Mouse (Mus musculus): Measurements from ENCODE around the gene Helz. TPM values are rescaled to one million over a fixed set of nuclear protein-coding genes. Genes with fewer than 3 reads are reported as not detected.
"Not testable (repeated sequence)": the region's sequence is repeated elsewhere in the genome, so short reads cannot be mapped to it uniquely, and the experiment has no call there.

Helz gene
- total RNA-seq, 2 experiments from 2014 or later, result 34.1 to 37.9 TPM

DNA sequence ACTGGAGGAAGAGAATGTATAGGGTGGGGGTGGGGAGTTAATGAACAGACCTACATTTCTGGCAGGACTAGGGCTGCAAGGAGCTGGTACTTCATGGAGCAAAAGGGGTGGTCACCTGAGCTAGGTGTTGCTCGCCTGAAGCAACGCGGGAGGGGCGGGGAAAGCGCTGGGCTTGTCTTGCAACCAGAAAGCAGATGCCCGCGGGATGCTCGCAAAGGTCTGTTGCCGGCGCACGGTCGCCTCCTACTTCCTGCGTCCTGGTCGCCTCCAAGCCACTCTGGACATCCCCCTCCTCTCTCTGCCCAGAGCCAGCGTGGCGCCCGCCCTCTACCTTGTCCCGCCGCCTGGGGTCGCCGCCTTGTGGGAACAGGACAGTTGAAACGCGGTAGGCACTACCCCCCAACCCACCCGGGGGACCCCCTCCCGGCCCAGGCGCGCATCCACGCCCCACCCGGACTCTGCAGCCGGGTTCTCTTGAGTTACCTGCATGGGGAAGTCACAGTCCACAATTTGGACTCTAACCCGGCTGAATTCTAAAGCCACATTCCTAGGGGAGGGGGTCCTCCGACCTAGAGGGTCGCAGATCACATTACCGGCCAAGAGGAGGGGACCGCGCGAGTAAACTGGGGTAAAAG lies 946 bp upstream of the Helz start:
- peak; percentile 32 to 43 for DNase-seq (ENCODE audit: low spot score in 2 of 2)

DNA sequence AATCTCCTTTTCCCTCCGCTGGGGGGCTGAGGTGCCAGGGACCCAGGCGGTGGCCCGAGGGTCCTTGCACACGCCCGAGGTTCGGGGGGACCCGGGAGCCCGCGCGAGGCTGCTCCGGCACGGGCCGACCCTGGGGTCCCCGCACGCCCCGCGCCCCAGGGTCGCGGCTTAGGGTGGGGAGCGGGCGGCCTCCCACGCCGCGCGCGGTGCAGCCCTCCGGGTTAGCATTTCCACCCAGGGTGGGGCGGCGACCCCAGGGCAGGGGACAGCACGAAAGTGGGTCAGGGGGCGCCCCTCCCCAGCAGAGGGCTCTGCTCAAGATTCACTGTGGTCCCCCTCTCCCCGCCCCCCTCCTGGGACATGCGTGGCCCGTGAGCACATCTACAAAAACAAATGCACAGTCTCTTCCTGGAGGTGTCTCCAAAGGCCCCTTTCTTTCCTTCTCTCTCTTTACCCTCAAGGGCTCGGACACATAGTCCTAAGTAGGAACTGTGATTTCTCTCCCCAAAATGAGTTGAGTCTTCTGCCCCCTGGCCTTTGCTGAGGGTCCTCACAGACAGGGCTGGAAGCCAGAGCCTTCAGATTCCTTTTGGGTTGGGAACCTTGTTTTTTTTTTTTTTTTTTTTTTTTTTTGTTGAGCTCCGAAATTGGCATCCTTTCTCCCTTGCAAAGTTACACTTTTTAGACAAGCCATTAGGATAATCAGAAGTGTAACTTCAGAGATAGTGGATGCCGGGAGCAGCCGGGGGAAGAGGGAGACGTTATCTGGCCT lies 660 bp downstream of the Helz start:
- peak in 1 of 2 experiments; percentile 31 for DNase-seq (ENCODE audit: low spot score in 2 of 2)

- no peak for DNase-seq (ENCODE audit: low spot score in 2 of 2)
Measured at GRCm38 (mm10) chr11:107559874-107560273, 12.1 kb downstream of the Helz start.

DNA sequence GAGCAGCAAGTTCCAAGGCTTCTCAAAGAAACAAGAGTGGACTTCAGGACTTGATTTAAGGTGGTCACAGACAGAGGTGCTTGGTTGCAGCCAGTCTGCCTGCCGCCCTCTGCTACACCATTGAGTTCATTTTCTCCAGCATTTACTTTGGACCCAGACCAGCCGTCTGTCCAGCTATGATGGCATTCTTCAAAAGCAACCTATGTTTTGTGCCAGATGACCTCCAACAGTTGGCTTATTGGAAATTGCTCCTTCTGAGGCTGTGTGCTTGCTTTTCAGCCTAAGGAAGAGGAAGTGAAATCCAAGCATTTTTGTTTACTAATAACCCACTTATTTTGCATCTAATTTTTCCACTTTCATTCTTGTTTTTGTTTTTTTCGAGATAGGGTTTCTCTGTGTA lies 19.7 kb downstream of the Helz start:
- no peak for DNase-seq (ENCODE audit: low spot score in 2 of 2)

DNA sequence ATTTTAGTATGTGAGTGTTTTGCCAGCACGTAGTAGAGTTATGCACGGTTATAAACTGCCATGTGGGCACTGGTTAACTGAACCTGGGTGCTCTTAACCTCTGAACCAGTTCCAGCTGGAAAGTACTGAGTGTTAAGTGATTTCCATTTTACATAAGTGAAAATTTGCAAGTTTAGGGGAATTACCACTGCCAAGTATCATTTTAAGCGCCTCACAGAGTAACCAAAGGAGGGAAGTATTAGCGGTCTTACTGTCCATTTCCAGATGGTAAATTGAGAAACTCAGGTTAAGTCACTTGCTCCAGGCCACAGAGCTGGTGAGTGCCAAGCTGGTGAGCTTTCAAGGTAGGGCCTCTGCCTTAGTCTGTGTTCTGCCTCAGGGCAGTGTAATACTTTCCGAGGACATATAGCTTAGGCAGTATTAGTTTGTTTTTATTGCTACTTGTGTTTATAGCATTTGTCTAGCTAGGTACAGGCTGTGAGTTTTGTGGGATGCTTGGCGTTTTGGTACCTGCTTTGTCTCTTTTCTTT lies 20.8 kb downstream of the Helz start:
- DNase-seq (ENCODE audit: low spot score in 2 of 2), result no peak

DNA sequence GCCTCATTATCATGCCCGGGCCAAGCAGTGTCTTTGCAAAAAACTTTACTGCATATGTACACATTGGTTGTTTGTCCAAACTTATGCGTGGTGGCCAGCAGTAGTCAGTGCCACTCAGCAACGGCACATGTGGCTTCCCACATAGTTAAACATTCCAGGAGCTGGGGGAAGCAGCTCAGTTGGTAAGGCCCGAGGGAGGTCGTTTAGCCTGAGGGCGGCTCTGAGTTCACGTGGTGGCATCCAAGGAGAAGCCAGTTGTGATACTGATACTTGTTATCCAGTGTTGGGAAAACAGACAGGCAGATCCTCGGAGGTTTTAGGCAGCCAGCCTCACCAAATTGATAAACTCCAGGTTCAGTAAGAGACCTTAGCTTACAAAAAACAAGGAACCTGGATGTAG lies 23.2 kb downstream of the Helz start:
- not testable (repeated sequence) for DNase-seq (ENCODE audit: low spot score in 2 of 2)

GRCm38 (mm10) chr11:107571318-107571717 lies 23.6 kb downstream of the Helz start:
- no peak for DNase-seq (ENCODE audit: low spot score in 2 of 2)

GRCm38 (mm10) chr11:107572551-107572950 lies 24.8 kb downstream of the Helz start:
- no peak for DNase-seq (ENCODE audit: low spot score in 2 of 2)

DNA sequence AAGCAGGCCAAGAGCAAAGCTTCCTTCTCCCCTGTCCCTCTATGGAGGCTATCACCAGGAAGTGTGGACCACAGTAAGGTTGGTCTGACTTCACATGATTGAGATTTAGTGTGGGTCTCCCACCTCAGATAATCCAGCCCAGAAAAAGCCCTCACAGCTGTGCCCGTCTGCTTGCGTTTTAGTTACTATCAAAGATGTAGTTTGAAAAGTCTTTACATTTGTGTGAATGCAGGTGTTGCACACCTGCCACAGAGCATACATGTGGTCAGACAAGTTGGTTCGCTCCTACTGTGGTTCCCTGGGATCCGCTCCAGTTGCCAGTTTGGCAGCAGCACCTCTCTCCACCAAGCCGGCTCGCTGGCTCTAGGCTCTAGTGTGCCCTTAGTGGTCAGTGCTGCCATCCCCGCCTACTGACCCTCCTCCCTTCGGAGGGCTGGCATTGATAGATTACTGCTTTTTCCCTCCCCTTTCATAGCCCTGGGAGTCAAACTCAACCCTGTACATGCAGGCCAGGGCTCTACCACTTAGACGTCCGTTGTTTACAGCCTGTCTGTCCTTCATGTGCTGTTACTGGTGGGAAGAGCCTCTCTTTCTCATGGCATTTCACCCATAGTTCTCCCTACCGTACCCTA lies 25.4 kb downstream of the Helz start:
- peak in 1 of 2 experiments; percentile 19 for DNase-seq (ENCODE audit: low spot score in 2 of 2)

DNA sequence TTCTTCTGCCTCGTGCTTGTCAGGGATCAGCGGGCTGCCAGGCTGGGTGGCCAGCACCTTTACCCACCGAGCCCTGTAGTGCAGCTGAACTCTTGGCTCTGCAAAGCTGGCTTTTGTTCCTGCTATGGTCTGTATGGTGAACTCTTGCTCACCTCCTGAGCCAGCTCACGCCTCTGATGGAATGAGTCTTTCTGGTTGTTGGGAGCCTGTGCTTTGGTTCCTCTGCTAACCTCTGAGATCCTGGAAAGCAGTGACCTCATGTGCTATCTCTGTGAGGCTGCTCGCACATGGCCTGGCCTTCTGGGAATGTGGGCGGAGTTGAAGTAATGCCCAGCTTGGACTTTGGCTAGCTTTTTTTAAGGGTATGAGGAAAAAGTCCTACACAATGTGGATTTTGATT lies 26.1 kb downstream of the Helz start:
- DNase-seq (ENCODE audit: low spot score in 2 of 2), result no peak

GRCm38 (mm10) chr11:107574811-107575705 lies 27.3 kb downstream of the Helz start:
- no peak for DNase-seq (ENCODE audit: low spot score in 2 of 2)

DNA sequence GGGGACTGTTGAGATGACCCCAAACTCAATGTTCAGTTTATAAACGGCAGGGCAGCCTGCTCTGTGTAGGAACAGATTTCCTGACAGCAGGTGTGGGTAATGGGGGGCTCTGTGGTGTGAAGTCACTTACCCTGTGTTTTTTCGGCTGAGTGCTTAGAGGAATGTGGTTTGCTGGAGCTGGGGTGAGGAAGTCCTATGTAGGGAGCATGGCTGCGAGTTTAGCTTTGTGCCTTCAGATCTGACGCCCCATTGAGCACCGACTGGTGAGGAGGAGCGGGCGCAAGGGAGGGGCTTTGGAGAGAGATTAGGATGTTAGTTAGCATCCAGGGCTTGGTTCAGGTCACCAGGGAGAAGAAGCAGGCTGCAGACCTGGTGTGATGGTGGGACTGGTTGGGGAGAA lies 28.5 kb downstream of the Helz start:
- DNase-seq (ENCODE audit: low spot score in 2 of 2), result no peak

DNA sequence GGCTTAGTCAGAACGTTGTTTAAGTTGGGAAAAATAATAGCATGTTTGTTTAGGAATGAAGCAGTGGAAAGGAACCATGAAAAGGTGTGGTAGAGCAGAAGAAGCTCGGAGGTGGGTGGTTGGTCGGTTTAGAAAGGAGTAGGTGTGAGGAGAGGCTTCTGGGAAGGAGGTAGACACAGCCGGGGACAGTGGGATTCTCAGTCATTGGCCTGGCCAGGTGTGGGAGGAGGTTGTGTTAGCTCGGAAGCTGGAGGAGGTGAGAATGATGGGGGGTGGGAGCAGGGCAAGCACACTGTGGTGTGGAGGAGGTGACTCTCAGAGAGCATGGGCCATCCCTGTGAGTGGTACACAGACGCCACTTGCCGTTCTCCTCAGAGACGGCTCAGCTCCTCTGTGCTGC lies 29.7 kb downstream of the Helz start:
- DNase-seq (ENCODE audit: low spot score in 2 of 2), result no peak

DNA sequence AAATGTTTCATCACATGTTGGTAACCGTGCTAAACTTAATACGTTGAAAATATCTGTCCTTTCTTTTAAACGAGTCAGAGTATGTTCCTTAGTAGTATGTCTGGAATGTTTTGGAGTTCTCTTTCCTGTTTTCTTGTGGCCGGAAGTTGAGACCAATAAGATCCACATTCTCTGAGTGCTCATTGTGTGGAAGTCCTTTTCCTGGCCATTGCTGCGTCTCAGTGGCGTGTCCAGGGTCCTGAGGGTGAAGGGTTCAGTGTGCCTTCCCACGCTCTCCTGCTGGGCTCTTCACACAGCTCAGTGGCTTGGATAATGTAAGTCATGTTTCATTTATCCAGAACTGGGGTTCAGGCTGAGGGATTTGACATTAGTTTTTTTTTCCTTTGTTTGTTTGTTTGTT lies 30.5 kb downstream of the Helz start:
- no peak for DNase-seq (ENCODE audit: low spot score in 2 of 2)

GRCm38 (mm10) chr11:107580786-107581185 lies 33.1 kb downstream of the Helz start:
- DNase-seq (ENCODE audit: low spot score in 2 of 2), result no peak

DNA sequence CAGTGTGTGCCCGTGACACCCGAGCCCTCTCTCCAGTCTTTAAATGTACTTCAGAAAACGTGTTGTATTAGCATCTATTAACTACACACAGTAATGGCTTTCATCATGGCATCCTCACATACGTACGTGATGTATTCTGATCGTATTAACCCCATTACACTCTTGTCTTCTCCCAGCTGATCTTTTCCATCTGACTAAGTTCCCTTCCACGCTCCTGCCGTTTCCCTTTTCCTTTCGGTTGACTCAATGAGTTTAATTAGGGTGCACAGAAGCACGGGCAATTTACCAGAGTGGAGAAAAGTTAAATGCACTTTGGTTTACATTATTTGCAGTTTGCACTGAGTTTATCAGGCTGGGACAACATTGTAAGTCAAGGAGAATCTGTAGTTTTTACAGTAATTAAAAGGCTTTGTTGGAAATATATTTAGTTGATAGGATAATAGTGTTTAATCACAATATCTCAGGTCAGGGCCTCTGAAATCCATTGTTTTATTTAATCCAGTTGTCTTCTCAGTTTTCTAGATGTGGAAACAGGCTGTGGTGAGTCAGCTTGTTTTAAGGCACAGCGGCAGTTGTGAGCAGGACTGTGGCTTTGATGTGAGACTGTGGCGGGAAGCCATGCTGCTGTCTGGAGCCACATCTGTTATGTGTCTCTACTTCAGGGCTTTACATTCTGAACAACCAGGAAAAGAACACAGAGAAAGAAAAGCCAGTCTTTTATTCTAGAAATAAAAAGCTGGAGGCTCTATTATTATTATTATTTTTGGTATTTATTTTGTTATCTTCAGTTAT lies 37.1 kb downstream of the Helz start:
- DNase-seq (ENCODE audit: low spot score in 2 of 2), result no peak

DNA sequence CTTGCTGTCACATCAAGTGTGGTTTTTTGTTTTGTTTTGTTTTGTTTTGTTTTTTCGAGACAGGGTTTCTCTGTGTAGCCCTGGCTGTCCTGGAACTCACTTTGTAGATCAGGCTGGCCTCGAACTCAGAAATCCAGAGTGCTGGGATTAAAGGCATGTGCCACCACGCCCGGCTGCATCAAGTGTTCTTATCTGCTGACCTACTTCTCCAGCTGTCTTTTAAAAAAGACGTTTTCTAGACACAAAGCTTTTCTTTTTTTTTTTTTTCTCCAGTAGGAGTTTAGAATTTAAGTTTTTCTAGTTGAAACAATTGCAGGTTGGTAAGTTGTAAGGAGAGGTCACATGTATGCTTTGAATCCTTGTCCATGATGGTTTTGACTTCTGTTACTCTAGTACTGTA lies 38.4 kb downstream of the Helz start:
- DNase-seq (ENCODE audit: low spot score in 2 of 2), result not testable (repeated sequence)

DNA sequence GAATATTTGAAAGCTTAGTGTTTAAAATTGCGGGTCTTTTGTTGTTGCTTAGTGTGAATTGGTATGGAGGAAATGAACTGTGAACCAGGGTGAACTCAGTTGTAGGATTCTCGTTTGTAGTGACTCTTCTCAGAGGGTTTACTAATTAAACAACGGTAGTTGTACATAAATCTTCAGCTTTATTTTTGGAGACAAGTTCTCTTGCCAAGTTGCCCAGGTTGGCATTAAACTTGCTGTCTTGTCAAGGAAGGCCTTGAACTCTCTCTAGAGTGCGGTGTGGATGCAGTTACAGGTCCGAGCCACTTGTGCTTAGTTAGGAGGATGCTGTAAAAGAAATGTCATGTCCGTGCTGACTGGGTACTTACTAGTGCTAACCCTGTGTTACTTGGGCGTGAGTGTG lies 39.4 kb downstream of the Helz start:
- no peak for DNase-seq (ENCODE audit: low spot score in 2 of 2)

- DNase-seq (ENCODE audit: low spot score in 2 of 2), result no peak
Measured at GRCm38 (mm10) chr11:107592575-107592974, 44.8 kb downstream of the Helz start.

GRCm38 (mm10) chr11:107597381-107597780 lies 49.7 kb downstream of the Helz start:
- DNase-seq (ENCODE audit: low spot score in 2 of 2), result no peak
